Mouse (Mus musculus): ENCODE data around the gene Pde7b.
A peak's percentile ranks its signal among the peaks of the same experiment; 100 is the strongest.

The Pde7b gene

DNA sequence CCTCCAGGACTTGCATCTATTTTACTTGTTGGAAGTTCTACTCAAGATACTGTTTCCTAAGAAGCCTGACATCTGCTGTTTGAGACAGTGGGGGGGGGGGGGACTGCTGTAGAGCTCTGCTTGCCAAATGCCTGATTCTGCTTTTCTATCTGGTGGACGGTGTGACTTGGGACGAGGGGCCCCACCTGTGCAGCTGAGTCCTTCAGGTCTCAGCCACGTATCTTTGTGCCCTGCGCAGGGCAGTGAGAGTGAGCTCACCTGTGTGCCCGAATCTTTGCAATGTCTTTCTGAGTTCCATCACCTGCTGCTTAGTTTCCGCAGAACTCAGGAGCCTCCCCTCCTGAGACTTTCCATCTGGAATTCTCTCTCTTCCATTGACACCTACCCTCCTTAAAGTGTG lies 70.7 kb downstream of the Pde7b start:
- DNase-seq (ENCODE audit: low spot score) = no peak

DNA sequence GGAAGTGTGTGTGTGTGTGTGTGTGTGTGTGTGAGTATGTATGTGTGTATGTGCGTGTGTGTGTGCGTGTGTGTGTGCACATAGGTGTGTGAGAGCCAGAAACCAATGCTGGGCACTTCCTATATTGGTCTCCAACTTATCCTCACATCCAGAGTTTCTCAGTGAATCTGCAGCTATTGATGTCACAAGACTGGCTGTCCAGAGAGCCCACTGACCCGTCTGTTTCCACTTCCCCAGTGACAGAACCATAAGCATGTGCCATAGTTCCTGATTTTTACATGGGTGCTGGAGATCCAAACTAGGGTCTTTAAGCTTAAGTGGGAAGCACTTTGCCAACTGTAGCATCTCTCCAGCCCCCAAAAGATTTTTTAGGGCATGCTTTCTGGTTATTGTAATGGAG lies 71.6 kb downstream of the Pde7b start:
- DNase-seq (ENCODE audit: low spot score) = no peak

DNA sequence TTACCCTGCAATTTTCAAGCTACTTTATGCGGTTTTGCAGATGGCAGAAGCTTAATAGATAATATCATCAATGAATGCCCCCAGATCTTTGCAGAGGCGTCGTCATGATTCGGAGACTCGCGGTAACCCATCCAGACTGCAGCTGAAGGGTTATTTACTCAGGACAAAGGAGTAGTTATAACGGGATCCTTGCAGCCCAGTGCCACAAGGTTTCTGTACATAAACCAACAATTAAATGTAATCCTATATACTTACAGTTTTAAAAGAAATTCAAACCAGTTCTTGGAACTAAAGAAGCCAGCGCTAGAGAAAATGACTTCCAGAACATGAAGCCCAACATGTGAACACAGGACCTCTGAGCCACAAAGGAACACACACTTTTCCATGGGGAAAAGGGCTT lies 88.5 kb downstream of the Pde7b start:
- DNase-seq (ENCODE audit: low spot score) = no peak

DNA sequence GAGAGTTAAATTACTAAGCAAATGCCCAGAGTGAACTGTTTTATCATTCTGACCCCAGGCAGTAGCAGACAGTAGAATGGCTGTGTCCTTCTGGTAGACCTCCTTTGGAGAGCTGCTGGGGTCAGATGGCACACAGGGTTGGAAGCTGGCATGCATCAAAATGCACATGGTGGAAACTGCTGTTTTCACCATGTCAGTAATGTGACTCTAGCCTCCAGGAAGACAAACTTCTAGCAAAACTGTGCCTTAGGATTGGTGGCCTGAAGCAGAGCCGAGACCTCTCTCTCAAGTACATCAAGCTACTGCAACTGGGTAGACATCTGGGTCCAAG lies 91.8 kb downstream of the Pde7b start:
- DNase-seq (ENCODE audit: low spot score) = no peak

DNA sequence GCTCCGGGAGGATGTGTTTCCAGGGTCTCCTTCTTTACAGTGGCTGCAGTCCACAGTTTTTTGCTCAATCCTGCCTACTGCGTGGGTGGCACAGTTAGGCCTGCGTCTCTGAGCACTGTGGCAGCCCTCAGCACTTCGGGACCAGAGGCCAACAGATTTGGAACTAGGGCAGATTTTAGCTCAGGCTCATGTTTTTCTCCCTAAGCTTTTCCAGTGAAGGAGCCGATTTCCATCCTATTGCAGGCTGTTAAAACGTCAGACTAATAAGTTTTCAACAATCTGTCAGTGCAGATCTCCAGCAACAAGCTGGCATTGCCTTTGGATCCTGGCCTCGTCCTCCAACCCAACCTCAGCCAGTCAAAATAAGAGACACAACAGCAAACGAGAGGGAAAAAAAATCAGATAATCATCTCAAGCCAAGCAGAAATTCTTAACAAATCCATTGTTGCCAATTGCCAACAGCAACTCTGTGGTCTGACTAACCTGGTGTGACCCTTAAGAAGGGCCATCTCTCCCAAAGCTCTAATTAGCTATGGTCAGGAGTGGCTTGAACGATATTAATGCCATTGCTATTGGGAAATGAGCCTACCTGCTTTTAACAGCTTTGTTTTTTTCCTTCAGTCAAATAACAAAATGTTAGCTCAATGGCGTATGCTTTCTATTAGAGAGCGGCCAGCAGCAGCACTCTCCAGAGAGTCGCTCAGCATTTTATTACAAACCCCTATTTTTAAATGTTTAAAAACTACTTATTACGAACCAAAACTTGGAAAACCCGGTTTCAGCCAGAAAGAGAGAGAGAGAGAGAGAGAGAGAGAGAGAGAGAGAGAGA lies 92.4 kb downstream of the Pde7b start:
- no peak for DNase-seq (ENCODE audit: low spot score)

DNA sequence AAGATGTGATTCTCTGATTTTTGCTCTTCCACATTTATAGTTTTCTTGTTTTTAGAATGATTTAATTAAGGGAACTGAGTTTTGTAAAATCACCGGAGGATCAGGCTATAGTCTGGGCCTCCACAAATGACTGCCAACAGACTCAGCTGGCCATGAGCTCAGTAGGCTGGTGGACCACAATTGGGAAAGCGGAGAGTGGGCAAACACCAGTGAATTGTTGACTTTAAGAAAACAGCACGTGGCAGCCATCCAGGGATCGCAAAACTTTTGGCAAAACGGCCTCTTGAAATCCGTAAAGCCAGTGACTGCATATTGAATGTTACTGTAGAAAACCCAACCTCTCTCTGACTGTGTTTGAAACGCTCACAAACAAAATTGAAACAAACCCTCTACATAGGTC lies 94.8 kb downstream of the Pde7b start:
- DNase-seq (ENCODE audit: low spot score) = no peak

DNA sequence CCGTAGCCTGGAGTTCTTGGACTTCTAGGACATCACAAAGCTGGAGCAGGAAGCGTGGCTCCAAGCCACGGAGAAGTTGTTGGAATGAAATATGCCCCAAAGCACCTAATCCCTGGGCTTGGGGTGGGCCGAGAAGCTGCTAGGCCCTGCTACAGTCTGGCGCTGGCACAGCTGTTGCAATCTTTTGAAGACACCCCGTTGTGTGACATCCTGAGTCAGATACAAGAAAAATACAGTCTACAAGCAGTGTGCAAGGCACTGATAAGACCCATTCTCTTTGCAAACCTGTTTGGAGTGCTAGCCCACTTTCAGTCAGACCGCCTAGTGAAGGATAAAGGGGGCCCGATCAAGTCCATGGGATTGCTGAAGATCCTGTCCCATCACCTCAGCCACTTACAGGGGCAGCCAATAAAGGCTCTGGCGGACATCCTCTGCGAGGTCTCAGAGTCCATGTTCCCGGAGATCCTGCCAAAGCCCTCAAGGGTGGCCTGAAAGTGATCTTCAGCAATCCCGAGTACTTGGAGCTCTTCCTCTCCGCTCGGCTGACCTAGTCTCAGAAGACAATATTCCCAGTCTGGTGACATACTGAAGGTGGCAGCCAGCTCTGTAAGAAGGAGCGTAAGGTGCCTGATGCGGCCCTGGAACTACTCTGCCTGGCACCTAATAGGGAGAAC lies 99.0 kb downstream of the Pde7b start:
- no peak for DNase-seq (ENCODE audit: low spot score)

DNA sequence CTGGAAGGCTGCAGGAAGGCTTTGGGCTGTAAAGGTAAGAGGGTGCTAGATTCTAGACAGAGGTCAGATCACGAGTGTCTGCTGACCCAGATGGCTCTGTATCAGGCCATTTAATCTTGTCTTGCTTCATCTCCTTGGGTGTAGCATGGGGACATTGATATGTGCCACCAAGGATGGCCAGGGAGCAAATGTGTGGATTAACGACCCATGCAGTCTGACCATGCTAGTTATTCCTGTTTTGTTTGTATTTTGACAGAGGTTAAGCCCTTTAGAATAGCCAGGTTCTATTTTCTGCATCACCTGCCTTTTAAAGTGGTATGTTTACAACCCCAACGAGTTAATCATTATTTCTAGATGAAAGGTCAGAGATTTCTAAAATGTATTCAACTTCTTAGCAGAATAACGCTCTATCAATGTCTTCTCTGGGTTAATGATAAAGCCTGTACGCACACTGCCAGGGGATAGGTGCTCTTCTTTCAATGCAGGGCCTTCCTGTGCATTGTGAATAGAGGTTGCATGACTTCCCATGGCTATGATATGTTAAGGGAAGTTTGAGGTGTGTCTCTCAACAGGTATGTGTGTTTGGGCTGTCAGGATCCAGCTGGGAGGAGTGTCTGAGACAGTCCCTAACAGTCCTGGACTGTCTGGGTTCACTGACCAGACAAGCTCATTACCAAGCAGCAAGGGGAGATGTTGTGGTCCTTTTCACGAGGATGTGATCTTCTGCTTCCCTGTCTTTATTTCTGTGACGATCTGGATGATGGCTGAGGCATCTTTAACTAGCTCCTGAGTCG lies 103.0 kb downstream of the Pde7b start:
- DNase-seq (ENCODE audit: low spot score) = no peak

DNA sequence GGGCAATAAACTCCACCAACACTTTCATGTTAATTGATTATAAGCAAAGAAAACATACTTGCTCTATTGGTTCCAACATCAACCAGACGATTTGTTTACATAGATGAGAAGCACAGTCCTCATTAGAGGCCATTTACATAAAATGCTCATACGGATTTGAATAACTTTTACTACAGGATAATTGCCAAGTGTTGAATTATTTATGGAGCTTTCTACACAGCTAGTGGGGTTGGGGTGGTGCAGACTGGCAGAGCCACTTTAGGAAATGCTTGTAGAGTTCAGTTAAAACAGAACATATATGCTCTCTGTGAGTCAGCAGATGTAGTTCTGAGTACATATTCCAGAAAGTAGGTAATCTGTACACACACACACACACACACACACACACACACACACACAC lies 118.9 kb downstream of the Pde7b start:
- DNase-seq (ENCODE audit: low spot score) = no peak

DNA sequence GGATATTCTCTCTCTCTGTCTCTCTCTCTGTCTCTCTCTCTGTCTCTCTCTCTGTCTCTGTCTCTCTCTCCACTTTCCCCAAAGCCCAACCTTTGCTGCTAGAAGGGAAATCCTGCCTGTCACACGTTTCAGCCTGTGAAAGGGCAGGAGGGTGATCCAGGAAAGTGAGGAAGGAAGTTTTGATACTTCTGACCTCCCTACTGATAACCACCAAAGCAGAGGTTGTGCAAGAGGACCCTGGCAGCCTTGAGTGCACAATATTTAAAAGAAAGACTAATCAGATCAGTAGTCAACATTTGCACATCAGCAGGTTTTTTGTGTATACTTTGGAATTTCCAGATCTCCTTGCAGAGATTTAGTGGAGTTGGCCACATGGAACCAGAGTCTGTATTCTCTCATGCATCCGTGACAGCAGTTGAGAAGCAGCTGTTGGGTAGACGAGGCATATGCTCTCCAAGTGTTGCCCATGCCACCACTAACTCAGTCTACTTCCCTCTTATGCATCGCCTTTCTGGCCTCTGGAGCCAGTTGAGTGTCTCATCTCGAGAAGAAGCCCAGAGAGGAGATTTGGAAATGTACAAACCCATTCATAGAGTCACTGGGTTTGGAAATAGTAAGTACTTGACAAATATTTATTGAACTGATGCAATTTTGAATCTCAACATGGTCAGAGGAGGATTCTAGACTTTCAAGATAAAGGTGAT lies 129.6 kb downstream of the Pde7b start:
- no peak for DNase-seq (ENCODE audit: low spot score)

DNA sequence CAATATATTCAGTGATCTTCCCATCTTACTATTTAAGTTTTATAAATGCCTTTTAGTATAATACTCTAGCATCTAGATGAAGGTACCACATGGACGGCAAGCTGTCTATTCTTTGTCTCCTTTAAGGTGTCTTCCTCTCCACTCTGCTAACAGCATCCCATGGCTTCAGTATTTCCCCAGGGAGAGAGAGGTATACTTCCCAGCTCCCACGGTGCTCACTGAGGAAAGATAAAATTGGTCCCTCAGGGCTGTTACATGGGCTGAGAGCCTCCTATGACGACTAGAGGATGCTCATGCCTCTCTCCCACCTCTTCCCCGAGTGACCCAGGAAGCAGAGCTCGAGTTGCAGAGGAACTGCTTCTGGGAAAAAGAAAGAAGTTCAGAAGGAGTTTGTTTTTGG lies 130.9 kb downstream of the Pde7b start:
- DNase-seq (ENCODE audit: low spot score) = no peak

DNA sequence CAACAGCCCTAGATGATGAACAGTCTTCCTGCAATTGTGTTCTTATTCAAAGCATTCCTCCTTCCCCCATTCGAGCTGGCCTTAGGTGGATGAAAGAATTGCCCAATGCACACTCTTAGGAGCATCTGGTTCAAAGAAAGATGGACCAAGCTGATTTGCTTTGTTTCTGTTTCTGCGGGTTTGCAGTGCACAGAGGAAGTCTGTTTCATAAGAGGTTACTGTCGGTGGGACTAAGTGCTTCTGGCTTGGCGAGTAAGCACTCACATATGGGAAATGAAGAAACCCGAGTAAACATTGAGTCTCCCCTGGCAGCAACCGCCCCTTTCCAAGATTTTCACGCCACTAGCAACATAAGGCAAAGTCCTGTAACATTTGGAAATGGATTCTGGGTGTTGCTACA lies 134.8 kb downstream of the Pde7b start:
- DNase-seq (ENCODE audit: low spot score) = peak; percentile 5

DNA sequence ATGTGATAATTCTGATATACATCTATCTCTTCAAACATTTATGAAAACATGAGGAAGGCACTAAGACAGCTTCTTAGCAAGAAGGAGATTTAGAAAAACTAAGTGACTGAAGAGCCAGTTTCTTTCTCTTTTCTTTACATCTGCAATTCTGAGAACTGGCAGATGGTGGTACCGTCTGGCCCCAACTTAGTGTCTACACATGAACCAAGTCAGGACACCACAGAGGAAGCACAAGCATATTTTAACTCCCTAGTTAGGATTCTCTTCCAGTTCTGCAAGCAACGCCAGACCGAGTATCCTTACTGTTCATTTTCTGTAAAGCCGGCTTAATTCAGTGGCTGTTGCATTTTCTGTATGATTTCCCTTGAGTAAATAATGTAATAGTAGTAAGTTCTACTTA lies 138.9 kb downstream of the Pde7b start:
- no peak for DNase-seq (ENCODE audit: low spot score)

DNA sequence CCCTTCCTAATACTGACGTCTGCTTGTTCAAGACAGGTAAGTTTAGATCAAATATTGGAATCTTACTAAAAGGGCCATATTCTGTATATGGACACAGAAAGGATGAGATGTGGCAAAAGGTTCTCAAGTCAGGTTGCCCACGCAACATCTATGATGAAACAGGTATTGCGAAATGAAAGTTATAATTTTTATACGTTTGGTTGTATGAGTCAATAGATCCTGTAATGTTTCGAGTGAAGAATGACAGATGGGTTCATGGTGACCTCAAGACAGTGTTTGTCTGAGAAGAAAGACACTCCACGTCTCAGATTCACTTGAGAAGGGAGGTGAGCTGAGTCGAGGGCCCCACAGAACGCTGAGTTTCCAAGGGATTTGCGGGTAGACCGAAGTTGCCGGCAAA lies 149.9 kb downstream of the Pde7b start:
- DNase-seq (ENCODE audit: low spot score) = no peak

DNA sequence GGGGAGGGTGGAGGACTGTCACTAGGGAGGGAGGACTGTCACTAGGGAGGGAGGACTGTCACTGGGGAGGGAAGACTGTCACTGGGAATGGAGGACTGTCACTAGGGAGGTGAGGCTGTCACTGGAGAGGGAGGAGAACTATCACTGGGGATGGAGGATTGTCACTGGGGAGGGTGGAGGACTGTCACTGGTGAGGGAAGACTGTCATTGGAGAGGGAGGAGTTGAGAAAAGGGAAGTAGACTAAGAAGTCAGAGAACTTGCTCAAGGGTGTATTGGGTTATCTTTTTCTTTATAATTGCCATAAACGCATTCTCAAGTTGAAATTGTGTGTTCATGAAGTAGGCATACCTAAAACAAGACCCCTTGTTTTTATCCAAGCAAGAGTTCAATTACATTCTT lies 150.5 kb downstream of the Pde7b start:
- DNase-seq (ENCODE audit: low spot score) = no peak

DNA sequence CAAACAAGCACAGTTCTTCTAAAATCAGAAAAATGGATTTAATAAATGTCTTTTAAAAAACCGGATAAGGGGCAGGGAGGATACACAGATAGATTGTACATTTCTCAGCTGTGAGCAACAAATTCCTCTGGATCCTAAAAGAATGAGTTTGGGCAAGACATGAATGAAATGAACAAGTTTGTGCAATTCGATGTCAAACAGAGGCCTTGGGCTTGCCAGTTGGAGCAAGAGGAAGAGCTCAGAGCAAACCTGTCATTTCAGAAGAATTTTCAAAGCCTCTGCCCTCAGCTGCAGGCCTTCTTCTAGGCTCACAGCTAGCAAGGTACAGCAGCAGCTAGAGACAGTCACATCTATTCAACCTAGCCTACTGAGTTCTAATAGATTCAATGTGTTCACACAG lies 153.4 kb downstream of the Pde7b start:
- DNase-seq (ENCODE audit: low spot score) = no peak

DNA sequence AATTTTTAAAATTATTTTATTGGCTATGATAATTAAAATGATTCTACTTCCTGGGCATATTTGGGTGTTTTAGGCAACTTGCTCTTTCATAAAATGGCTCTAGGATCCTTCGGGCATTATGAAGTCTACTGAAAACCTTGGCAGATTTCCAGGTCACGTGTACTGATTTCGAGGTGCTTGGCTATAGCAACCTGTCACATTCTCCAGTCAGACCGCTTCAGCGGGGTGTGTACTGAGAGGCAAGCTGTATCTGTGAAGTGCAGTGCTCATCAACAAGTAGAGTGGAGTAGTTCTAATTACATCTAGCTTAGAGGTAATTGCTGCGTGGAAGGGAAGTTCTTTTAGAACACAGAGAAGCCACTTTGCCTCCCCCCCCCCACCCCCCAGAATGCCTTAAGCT lies 156.2 kb downstream of the Pde7b start:
- DNase-seq (ENCODE audit: low spot score) = no peak

DNA sequence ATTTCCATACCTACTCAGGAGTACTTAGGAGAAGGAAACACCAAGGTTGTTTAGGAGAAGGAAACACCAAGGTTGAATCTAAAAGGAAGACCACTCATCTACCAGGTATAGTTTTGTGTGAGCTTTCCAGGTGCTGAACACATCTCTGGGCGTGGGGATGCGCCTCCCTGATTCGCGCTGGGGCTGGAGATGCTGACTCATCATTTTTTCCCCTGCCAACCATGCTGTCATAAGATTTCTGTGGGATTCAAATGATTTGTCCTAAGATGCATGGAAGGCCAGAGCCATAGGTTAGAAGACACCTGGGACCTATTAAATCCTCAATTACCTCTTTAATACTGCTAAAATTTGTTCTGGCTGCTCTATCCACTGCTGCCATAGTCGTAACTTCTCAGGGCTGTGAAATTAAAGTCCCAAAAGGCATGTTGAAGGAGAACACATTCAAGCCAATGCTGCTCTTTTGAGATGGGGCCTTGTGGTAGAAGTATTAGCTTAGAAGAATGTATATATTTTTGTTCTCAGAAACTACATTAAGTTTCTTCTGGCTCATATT lies 157.1 kb downstream of the Pde7b start:
- no peak for DNase-seq (ENCODE audit: low spot score)

DNA sequence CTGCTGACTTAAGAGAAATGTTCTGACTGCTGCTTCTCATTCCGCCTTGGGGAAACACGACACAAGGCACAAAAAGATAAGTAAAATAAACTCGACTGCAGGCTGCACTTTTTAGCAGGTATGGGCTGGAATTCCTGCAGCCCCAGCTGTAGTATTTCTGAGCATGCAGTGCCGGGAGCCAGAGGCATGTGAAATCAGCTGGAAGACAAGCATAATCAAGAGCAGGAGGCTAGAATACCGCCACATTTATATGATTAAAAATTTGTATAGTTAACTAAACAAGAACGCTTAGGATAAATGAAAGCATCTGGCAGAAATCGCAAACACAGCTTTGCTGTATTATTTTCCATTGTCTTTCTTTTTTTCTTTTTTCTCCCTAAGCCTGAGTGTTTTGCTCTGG lies 168.4 kb downstream of the Pde7b start:
- no peak for DNase-seq (ENCODE audit: low spot score)

DNA sequence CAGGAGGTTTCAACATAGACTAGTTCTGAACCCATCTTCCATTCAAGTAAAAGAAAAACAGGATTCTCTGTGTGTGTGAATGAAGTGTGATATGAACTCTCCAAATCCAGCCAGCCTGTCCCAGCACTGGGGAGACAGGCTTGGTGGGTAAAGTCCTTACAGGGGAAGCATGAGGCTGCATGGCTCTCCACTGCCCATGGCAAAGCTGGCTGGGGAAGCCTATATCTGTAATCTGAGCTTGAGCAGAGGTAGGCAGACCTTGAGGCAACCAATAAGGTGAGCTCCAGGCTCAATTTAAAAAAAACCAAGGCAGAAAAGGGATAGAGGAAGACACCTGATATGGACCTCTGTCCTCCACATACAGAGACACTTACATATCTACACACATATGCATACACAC lies 173.5 kb downstream of the Pde7b start:
- DNase-seq (ENCODE audit: low spot score) = no peak

DNA sequence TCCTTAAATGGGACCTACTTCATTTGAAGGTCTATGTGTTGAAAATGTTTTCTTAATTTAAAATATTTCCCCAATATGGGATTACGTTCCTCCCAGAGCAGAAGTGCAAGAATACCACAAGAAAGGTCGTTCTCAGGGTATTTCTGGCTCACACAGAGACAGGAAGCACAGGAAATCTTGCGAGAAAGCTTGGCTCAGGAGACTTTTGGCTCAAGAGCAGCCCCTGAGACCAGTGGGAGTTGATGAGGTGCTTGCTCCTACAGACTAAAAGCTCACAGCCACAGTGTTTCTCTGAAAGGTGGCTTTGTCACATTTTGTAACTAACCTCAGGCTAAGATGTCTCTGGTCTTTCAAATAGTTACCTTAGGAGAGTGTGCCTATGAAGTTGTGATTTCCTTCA lies 174.1 kb downstream of the Pde7b start:
- no peak for DNase-seq (ENCODE audit: low spot score)

DNA sequence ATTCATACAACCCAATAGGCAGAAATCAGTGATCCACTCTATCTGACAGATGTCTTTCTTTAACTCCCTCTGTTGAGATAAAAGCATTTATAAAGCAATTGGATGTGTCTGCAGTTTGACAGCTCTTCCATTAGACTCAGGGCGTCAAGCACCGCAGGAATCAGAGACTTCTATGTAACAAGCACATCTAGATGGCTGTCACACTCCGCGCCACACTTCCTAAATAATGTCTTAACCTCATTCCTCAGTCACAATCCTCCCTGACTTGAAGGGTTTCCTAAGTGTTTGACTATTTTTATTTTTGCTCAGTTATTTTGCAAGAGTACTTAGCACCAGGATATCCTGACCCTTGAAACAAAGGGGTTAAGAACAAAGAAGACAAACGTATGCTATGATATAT lies 174.7 kb downstream of the Pde7b start:
- DNase-seq (ENCODE audit: low spot score) = peak; percentile 28

Data from embryo, embryonic 10 days (tissue).